Mouse (Mus musculus) spleen, adult 12 weeks (tissue): ENCODE measurements at regions not wholly inside any gene's neighbourhood (a gene's known extent, or its start where the extent isn't known, plus 50 kb on each side); places are given as distances from the start of the nearest gene placed in this dataset.

Experiments
- DNase-seq: peaks from one replicate; pipeline ENCODE4 v3.0.0; 2022; ENCODE audit warnings: low spot score

- DNase-seq = no peak
Measured at GRCm38 (mm10) chr4:135632443-135632842, 53.6 kb upstream of the Ifnlr1 start.

GRCm38 (mm10) chr4:135629793-135630569, 56.1 kb upstream of the Ifnlr1 start:
- no peak for DNase-seq

GRCm38 (mm10) chr4:135626461-135626860, 53.0 kb upstream of the Grhl3 start:
- no peak for DNase-seq

- peak; percentile 49 for DNase-seq
Measured at GRCm38 (mm10) chr4:135623121-135623707, 49.8 kb upstream of the Grhl3 start.
